Mouse (Mus musculus) thymus, postnatal 25 days (tissue): Measurements from ENCODE around the gene Nupl1.

ENCODE experiments used
- DNase-seq: peaks from one replicate; pipeline ENCODE4 v3.0.0; 2022

Nupl1 gene

GRCm38 (mm10) chr14:60219886-60220285 is 31.3 kb downstream of the Nupl1 start:
- no peak for DNase-seq

GRCm38 (mm10) chr14:60217616-60218015 is 33.6 kb downstream of the Nupl1 start:
- no peak for DNase-seq

- no peak for DNase-seq
Measured at GRCm38 (mm10) chr14:60216125-60216524, 35.1 kb downstream of the Nupl1 start.

DNA sequence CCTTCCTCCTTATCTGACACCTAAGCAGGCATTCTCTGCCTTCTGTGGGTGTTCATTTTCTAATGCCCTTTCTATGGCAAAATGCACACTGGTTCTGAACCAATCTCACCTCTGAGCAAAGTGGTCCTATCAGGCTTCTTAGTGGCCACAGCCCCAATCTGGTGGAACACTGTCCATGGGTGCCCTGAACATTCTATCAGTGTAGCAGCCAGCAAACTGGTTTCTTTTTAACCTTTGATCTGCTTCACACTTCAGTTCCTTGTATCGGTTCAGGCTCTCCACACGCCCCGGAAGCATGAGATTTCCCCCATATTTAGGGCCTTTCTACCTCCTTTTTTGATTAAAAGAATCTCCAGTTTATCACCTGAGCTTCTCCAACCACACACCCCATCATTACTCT is 36.2 kb downstream of the Nupl1 start:
- DNase-seq: no peak

GRCm38 (mm10) chr14:60214040-60214439 is 37.2 kb downstream of the Nupl1 start:
- no peak for DNase-seq

- no peak for DNase-seq
Measured at GRCm38 (mm10) chr14:60209166-60209565, 42.1 kb downstream of the Nupl1 start.

DNA sequence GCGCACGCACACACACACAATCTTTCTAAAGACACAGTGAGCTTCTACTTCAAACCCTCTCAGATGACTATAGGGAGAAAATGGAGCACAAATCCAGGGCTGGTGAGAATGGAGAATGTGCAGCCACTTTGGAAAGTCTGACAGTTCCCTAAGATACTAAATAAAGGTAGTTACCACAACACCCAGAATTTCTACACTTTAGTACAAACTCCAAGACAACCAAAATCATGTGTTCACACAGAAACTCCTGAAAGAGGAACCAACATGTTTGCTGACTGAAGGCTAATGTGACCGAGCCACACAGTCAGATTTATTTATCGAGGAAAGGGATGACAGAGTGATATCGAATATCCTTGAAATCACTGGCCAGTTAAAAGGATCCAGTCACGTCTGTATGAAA is 46.2 kb downstream of the Nupl1 start:
- no peak for DNase-seq

DNA sequence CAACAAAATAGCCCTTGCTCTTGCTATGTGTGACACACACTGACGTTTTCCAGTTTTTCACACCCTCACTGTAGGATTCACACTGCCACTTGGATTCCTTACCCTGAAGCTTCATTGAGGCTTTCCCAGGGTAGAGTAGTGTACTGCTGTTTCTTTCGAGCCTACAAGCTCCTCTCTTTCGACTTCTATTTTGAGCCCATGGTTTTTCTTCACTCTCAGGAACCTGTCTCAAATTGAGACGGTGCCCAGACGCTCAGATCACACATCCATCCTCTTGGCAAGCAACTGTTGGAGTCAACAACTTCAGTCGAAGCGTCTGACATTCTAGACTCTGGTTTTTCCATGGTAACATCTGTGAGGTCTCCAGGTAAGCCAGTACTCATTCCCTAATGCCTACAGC is 54.3 kb downstream of the Nupl1 start, which contains the start of gene Atp8a2:
Gene Atp8a2, minus strand, starts transcription at position 296 of the 400 bp plus-strand sequence.
- no peak for DNase-seq

DNA sequence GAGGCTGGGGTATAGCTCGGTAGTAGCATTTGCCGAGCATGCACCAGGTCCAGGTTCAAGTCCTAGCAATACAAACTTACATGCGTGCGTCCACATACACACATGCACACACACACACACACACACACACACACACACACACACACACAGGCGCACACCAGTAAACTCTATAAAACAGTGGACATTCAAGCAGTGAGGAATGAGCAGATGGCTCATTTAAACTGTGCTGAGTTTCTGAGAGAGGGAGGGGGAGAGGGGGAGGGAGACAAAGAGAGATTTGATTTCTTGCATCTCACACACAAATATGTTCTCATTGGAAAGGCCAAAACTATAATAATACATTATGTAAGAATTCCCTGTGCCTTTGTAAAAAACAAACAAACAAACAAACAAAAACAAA is 55.2 kb downstream of the Nupl1 start:
- no peak for DNase-seq

GRCm38 (mm10) chr14:60194606-60195005 is 56.6 kb downstream of the Nupl1 start:
- no peak for DNase-seq

- DNase-seq: no peak
Measured at GRCm38 (mm10) chr14:60189771-60190170, 61.5 kb downstream of the Nupl1 start.

DNA sequence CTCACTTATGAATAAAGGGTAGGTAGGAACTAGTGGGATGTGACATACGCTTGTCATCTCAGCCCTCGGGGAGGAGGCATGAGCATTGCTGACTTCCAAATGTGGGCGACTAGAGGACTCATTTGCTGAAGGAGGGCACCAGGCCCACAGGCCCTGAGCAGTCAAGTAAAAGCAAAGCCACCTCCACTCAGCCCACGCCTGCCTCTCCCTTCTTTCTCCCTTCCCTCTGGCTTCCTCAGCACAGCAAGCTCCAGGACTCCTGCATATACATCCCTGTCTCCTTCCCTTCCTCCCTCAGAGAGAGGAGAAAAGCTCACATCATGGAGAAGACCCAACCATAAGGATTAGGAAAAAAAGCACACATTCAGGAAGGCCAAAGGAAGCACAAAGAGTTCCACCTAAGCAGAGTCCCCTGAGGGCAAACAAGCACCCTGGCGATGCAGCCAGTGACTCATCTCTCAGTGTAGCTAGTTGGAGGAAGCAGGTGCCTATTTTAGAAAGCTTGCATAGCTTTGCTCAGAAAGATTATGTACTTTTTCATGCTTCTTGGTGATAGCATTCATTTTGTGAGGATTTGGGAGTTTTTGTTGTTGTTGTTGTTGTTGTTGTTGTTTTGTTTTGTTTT is 62.9 kb downstream of the Nupl1 start:
- no peak for DNase-seq

GRCm38 (mm10) chr14:60181306-60181705 is 69.9 kb downstream of the Nupl1 start:
- no peak for DNase-seq

GRCm38 (mm10) chr14:60178571-60178955 is 72.7 kb downstream of the Nupl1 start:
- no peak for DNase-seq

GRCm38 (mm10) chr14:60177614-60178570 is 73.3 kb downstream of the Nupl1 start:
- peak; percentile 8 for DNase-seq

- DNase-seq: peak; percentile 5
Measured at GRCm38 (mm10) chr14:60176891-60177613, 74.2 kb downstream of the Nupl1 start.

DNA sequence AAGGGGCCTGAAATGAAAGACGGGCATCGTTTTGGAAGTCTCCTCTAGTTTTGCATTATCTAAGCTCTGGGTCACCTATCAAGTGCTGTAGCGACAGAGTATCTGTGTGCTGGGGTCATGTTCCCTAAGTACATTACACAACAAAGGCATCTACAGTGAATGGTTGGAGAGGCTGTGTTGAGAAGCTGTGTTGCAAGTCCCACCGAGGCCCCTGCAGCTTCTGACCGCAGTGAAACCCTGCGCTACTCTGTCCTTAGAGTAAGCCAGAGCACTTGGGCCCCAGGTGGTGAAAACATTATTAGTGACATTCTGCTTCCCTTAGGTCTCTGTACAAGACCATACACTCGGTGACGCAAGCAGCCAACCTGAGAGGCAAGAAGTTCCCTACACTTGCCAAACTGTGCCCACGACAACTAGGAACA is 74.8 kb downstream of the Nupl1 start:
- DNase-seq: no peak

DNA sequence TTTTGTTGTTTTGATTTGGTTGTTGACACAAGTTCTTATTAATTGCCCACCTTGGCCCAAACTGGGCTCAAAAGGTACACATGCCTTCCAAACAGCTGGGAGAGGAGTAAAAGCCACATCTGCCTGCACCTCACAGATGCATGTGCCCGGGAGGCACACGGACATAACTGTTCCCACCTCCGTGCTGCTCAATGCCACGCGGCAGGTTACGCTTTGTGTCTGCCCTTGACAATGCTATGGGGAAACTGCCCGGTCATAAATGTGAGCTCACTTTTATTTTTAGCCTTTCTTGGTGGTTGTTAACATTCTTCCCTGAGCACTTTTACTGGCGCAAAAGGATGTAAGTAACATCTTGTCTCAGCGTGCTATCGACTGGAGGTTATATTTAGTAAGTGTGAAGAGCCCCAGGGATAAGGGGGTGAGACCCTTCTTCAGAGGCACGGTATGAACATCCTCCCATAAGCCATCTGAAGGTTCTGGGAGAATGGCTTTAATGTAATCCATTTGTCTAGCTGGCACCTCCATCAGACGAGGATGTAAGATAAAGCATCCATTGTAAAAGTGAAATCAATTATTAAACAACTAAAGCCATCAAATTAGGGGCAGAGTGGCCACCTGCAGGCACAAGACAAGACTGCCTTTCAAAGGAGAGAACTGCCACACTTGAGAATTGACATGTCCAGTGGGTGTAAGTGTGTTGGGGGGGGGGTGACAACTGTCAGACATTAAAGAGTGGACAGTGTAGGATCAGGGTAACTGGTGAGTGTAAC is 78.8 kb downstream of the Nupl1 start:
- DNase-seq: no peak

GRCm38 (mm10) chr14:60170845-60171610 is 80.2 kb downstream of the Nupl1 start:
- DNase-seq: no peak

- no peak for DNase-seq
Measured at GRCm38 (mm10) chr14:60163367-60163766, 87.9 kb downstream of the Nupl1 start.

GRCm38 (mm10) chr14:60152373-60152772 is 98.9 kb downstream of the Nupl1 start:
- DNase-seq: no peak

GRCm38 (mm10) chr14:60148893-60149292 is 102.3 kb downstream of the Nupl1 start:
- DNase-seq: no peak
